Mouse (Mus musculus): ENCODE data around the gene Prkce. TPM values are rescaled to one million over a fixed set of nuclear protein-coding genes. Genes with fewer than 3 reads are reported as not detected.

Prkce gene
- polyA plus RNA-seq, 1 experiment from 2014 or later = 4.4 TPM

DNA sequence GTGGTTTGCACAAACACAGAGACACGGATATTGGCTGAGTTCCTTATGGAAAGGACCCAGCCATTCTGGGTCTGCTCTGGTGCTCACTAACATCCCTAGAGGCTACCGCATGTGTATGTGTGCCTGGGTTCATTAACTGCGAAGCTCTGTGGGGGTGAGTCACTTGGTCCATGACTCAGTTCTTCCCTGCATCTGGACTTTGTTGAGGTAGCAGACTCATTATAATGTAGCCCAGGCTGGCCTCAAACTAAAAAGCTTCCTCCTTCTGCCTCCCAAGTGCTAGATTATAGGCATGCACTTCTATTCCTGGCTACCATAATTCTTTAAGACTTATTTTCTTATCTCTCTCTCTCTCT, 286.7 kb downstream of the Prkce start:
- H3K9me3 ChIP-seq = no peaks in the 10 kb centered on the region
- WGBS = 90% methylated on average over 3 of the region's 3 CpGs
- H3K4me3 ChIP-seq = no peak overlapping the region
- no peak overlapping the region for H3K27ac ChIP-seq
- no peaks in the 10 kb centered on the region for H3K36me3 ChIP-seq
- no peaks in the 10 kb centered on the region for H3K27me3 ChIP-seq (ENCODE audit: insufficient read depth, poor library complexity, severe bottlenecking)
- H3K4me1 ChIP-seq (replicated peaks) = no peaks in the 10 kb centered on the region; the same call in 1 of the 2 replicates
- no peak for DNase-seq (ENCODE audit: low spot score)

DNA sequence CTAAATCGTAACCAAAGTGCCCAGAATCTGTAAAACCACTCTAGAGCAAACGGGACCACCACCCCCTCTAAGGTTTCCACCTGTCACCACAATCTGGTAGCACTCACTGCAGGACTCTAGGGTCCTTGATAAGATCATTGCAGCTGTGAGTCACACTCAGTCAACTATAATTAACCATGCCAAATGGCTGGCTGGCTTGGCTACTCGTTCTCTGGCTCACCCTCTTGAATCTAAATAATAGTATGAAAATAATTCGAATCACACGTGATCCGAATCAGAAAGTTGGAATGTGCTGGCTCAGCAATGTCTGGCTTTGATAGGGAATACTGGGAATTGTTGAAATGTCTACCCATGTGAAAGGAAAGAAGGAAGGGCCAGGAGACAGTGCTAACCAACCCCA, 288.9 kb downstream of the Prkce start:
- H3K4me3 ChIP-seq = no peak overlapping the region
- no peak overlapping the region for H3K27ac ChIP-seq
- H3K27me3 ChIP-seq (ENCODE audit: insufficient read depth, poor library complexity, severe bottlenecking) = no peaks in the 10 kb centered on the region
- H3K36me3 ChIP-seq = no peaks in the 10 kb centered on the region
- peaks cover 4% of the 10 kb centered on the region; the same call in 1 of the 2 replicates for H3K4me1 ChIP-seq (replicated peaks)
- H3K9me3 ChIP-seq = no peaks in the 10 kb centered on the region
- 81% methylated on average over 6 of the region's 6 CpGs for WGBS
- DNase-seq (ENCODE audit: low spot score) = no peak

GRCm38 (mm10) chr17:86458302-86458980, 290.9 kb downstream of the Prkce start:
- no peak overlapping the region for H3K4me3 ChIP-seq
- H3K27me3 ChIP-seq (ENCODE audit: insufficient read depth, poor library complexity, severe bottlenecking) = no peaks in the 10 kb centered on the region
- WGBS = 83% methylated on average over 11 of the region's 11 CpGs
- DNase-seq (ENCODE audit: low spot score) = no peak
- peaks cover 6% of the 10 kb centered on the region; the same call in 1 of the 2 replicates for H3K4me1 ChIP-seq (replicated peaks)
- no peaks in the 10 kb centered on the region for H3K9me3 ChIP-seq
- H3K27ac ChIP-seq = no peak overlapping the region
- H3K36me3 ChIP-seq = no peaks in the 10 kb centered on the region

DNA sequence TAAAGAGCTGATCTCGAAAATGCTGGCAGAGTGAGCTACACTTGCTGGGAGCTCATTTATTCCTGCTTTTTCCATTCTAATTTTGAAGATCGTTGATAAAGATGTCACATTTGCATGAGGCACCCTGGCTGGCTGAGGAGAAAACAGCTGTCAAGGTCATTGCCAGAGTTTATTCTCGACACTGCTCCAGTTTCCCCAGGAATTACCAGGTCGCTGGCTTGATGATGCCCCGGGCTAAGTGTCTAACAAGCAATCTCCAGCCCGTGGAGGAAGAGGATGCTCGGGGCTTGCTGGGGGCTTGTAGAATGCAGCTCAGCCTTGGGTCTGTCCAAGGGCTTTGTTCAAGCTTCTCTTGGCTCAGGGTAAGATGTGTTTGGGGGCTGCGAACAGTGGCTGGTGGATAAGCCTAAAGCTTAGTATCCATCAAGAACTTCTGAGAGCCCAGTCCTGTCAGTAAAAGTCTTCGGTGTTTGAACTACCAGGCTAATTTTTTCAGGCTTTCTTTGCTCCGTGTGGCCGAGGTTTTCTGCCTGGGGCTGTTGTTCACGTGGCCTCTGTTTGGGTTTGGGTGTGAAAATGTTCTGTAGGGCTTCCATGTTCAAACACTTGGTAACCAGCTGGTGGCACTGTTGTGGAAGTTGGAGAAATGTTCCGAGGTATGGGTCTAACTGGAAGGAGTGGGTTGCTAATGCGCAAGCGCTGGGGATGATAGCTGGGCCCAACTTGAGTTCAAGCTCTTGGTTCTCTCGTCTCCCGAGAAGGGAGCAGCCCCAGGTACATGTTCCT, 293.3 kb downstream of the Prkce start:
- H3K36me3 ChIP-seq = no peaks in the 10 kb centered on the region
- H3K4me3 ChIP-seq = no peak overlapping the region
- no peak overlapping the region for H3K27ac ChIP-seq
- peaks cover 23% of the 10 kb centered on the region for H3K4me1 ChIP-seq (replicated peaks)
- H3K9me3 ChIP-seq = no peaks in the 10 kb centered on the region
- 80% methylated on average over 17 of the region's 17 CpGs for WGBS
- no peaks in the 10 kb centered on the region for H3K27me3 ChIP-seq (ENCODE audit: insufficient read depth, poor library complexity, severe bottlenecking)
- DNase-seq (ENCODE audit: low spot score) = no peak

- Histone ChIP-seq H3K4me3 (no peak overlapping the region), H3K4me1 (replicated peaks) (peaks cover 47% of the 10 kb centered on the region), H3K27me3 (ENCODE audit: insufficient read depth, poor library complexity, severe bottlenecking) (peaks cover 12% of the 10 kb centered on the region; the same call in 1 of the 2 replicates), H3K9me3 (no peaks in the 10 kb centered on the region), H3K27ac (no peak overlapping the region), H3K36me3 (no peaks in the 10 kb centered on the region)
- WGBS = 63% methylated on average over 3 of the region's 3 CpGs
- no peak for DNase-seq (ENCODE audit: low spot score)
Observed at GRCm38 (mm10) chr17:86463369-86463768, 295.8 kb downstream of the Prkce start.

DNA sequence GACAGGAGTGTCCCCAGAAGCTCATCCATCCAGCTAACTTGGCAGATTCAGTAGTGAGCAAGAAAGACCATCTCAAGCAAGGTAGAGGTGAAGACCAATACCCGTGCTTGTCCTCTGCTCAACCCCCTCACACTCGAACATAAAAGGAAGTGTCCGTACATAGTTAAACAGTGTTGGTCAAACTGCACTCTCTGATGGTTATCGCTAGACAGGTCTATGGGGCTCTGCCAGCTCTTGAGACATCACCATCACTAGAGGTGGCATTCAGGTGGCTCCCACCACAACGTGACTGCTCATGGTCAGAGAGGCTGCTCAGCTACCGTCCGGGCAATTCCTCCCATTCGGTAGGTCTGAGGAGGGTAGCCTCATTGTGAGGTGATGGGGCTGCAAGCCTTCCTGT, 296.6 kb downstream of the Prkce start:
- Histone ChIP-seq H3K27me3 (ENCODE audit: insufficient read depth, poor library complexity, severe bottlenecking) (peaks cover 12% of the 10 kb centered on the region; the same call in 1 of the 2 replicates), H3K36me3 (no peaks in the 10 kb centered on the region), H3K9me3 (no peaks in the 10 kb centered on the region), H3K4me1 (replicated peaks) (peaks cover 55% of the 10 kb centered on the region), H3K27ac (no peak overlapping the region), H3K4me3 (no peak overlapping the region)
- no peak for DNase-seq (ENCODE audit: low spot score)
- WGBS = 91% methylated on average over 8 of the region's 8 CpGs

- Histone ChIP-seq H3K4me3 (no peak overlapping the region), H3K4me1 (replicated peaks) (peaks cover 55% of the 10 kb centered on the region), H3K27me3 (ENCODE audit: insufficient read depth, poor library complexity, severe bottlenecking) (peaks cover 12% of the 10 kb centered on the region; the same call in 1 of the 2 replicates), H3K36me3 (no peaks in the 10 kb centered on the region), H3K27ac (0 out of 2 replicates have a peak overlapping the region, but pooled peaks have one; percentile 36), H3K9me3 (no peaks in the 10 kb centered on the region)
- DNase-seq (ENCODE audit: low spot score) = no peak
- WGBS = 48% methylated on average over 16 of the region's 16 CpGs
Observed at GRCm38 (mm10) chr17:86464689-86465363, 297.2 kb downstream of the Prkce start.

DNA sequence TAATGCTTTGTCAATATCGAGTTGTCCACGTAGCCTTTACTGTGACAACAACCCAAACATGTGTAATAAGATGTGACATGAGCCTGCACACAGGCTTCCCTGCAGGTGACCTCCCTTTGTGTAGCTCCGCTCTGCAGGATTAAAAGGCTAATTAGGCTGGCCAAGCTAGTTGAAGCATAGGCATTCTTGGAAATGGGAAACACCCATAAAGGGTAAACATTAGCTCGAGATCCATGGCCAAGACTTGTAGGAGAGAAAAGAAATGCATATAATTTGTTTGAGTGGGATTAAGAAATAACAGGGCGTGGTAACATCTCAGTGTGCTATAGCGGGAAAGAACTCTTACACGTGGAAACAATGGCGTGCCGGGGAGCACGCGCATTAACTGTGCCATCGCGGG, 298.3 kb downstream of the Prkce start:
- H3K27me3 ChIP-seq (ENCODE audit: insufficient read depth, poor library complexity, severe bottlenecking) = peaks cover 12% of the 10 kb centered on the region; the same call in 1 of the 2 replicates
- no peak for DNase-seq (ENCODE audit: low spot score)
- WGBS = 70% methylated on average over 13 of the region's 13 CpGs
- H3K4me3 ChIP-seq = no peak overlapping the region
- H3K4me1 ChIP-seq (replicated peaks) = peaks cover 51% of the 10 kb centered on the region
- no peaks in the 10 kb centered on the region for H3K36me3 ChIP-seq
- no peaks in the 10 kb centered on the region for H3K9me3 ChIP-seq
- H3K27ac ChIP-seq = no peak overlapping the region

GRCm38 (mm10) chr17:86466412-86466811, 298.8 kb downstream of the Prkce start:
- no peaks in the 10 kb centered on the region for H3K36me3 ChIP-seq
- 78% methylated on average over 7 of the region's 7 CpGs for WGBS
- no peak overlapping the region for H3K4me3 ChIP-seq
- peaks cover 12% of the 10 kb centered on the region; the same call in 1 of the 2 replicates for H3K27me3 ChIP-seq (ENCODE audit: insufficient read depth, poor library complexity, severe bottlenecking)
- no peaks in the 10 kb centered on the region for H3K9me3 ChIP-seq
- H3K27ac ChIP-seq = peak overlapping the region; percentile 56
- peaks cover 51% of the 10 kb centered on the region for H3K4me1 ChIP-seq (replicated peaks)
- no peak for DNase-seq (ENCODE audit: low spot score)

- Histone ChIP-seq H3K9me3 (no peaks in the 10 kb centered on the region), H3K4me1 (replicated peaks) (peaks cover 51% of the 10 kb centered on the region), H3K36me3 (no peaks in the 10 kb centered on the region), H3K27ac (peak overlapping the region; percentile 56), H3K4me3 (no peak overlapping the region), H3K27me3 (ENCODE audit: insufficient read depth, poor library complexity, severe bottlenecking) (peaks cover 12% of the 10 kb centered on the region; the same call in 1 of the 2 replicates)
- WGBS = 57% methylated on average over 7 of the region's 7 CpGs
- no peak for DNase-seq (ENCODE audit: low spot score)
Observed at GRCm38 (mm10) chr17:86466871-86467270, 299.3 kb downstream of the Prkce start.

- 45% methylated on average over 10 of the region's 10 CpGs for whole genome bisulfite sequencing
- Histone ChIP-seq H3K36me3 (no peaks in the 10 kb centered on the region), H3K9me3 (no peaks in the 10 kb centered on the region), H3K27me3 (ENCODE audit: insufficient read depth, poor library complexity, severe bottlenecking) (peaks cover 12% of the 10 kb centered on the region; the same call in 1 of the 2 replicates), H3K4me3 (no peak overlapping the region), H3K4me1 (replicated peaks) (peaks cover 51% of the 10 kb centered on the region), H3K27ac (peak overlapping the region; percentile 56; the same call in 1 of the 2 replicates)
- no peak for DNase-seq (ENCODE audit: low spot score)
Observed at GRCm38 (mm10) chr17:86467291-86467898, 299.8 kb downstream of the Prkce start.

DNA sequence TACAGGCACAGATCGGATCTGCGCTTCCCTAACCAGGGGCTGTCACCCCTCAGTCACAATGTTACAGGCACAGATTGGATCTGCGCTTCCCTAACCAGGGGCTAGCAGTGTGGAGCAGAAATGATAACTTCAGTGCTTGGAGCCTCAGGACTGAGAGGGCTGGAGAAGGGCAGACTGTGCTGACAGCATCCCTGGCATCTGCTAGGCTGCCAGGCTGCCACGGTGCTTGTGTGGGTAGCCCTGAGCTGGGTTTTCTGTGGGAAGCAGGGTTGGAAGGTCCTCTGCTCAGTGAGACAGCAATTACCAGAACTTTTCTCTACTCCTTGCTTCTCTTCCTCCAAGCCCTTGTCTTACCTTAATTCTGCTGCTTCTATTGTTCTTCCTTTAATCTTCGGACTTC, 300.4 kb downstream of the Prkce start:
- DNase-seq (ENCODE audit: low spot score) = no peak
- Histone ChIP-seq H3K4me3 (no peak overlapping the region), H3K4me1 (replicated peaks) (peaks cover 51% of the 10 kb centered on the region), H3K27me3 (ENCODE audit: insufficient read depth, poor library complexity, severe bottlenecking) (peaks cover 12% of the 10 kb centered on the region; the same call in 1 of the 2 replicates), H3K9me3 (no peaks in the 10 kb centered on the region), H3K36me3 (no peaks in the 10 kb centered on the region), H3K27ac (no peak overlapping the region)
- WGBS = 72% methylated on average over 5 of the region's 5 CpGs
